Mouse (Mus musculus): ENCODE data around the gene Gm15446.
"Not testable (repeated sequence)": the region's sequence is repeated elsewhere in the genome, so short reads cannot be mapped to it uniquely, and the experiment has no call there.

Gm15446 gene

GRCm38 (mm10) chr5:109923261-109924071, at the start of gene Gm15446:
Gene Gm15446 (plus strand): TSS chr5:109923400.
- peak; percentile 94 for DNase-seq

GRCm38 (mm10) chr5:109924129-109924528, 929 bp downstream of the Gm15446 start:
- DNase-seq, result not testable (repeated sequence)

GRCm38 (mm10) chr5:109924936-109925335, 1.7 kb downstream of the Gm15446 start:
- DNase-seq, result no peak

GRCm38 (mm10) chr5:109950281-109950680, 27.1 kb downstream of the Gm15446 start:
- DNase-seq, result no peak

GRCm38 (mm10) chr5:109980743-109981142, 57.5 kb downstream of the Gm15446 start:
- DNase-seq, result not testable (repeated sequence)
